Mouse (Mus musculus): Measurements from ENCODE around the gene Hemk1.

DNA sequence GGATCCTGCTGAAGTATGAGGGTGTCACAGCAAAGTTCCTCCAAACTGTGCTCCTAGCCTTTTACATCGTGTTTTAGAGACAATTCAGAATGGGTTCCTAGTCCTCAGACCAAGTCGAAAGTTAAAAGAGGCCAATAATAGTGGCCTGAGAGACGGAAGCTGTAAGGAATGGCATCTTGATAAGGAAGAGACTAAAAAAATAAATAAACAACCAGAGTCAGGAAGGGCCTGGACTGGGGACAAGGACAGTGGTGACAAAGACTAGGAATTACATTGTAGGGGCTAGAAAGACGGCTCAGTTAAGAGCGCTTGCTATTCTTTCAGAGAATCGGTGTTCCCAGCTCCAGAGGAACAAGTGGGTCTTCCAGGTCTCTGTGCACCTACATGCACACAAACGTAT, 35.6 kb downstream of the Hemk1 start:
- no peak for TF ChIP-seq EP300 (IDR thresholded peaks at IDR 0.05; ENCODE audit: low read depth)
- no peak for TF ChIP-seq CTCF (IDR thresholded peaks at IDR 0.05; ENCODE audit: low read depth)
